Mouse (Mus musculus): Measurements from ENCODE around the gene M1ap.

- TF ChIP-seq TAL1 (IDR thresholded peaks at IDR 0.05; ENCODE audit: low read length) (no peak), GATA1 (IDR thresholded peaks at IDR 0.05; ENCODE audit: low read length) (no peak)
Measured at GRCm38 (mm10) chr6:83044742-83045141, 98.0 kb downstream of the M1ap start.

All from erythroblast, embryonic 14.5 days (primary cell).